Mouse (Mus musculus): ENCODE measurements at regions not wholly inside any gene's neighbourhood (a gene's known extent, or its start where the extent isn't known, plus 50 kb on each side); places are given as distances from the start of the nearest gene placed in this dataset.

GRCm38 (mm10) chr2:92831784-92832183 is 83.1 kb upstream of the Syt13 start:
- Histone ChIP-seq H3K79me2 (replicated peaks; ENCODE audit: control insufficient read depth, extremely low read depth, insufficient read depth, poor library complexity, severe bottlenecking) (no peaks in the 10 kb centered on the region), H3K4me3 (replicated peaks in 1 of 3; ENCODE audit: low read depth in 2 of 3, low read length in 2 of 3, poor library complexity in 1 of 3) (no peak overlapping the region), H3K27ac (ENCODE audit: insufficient read depth, low read depth) (no peak overlapping the region), H3K9me3 (replicated peaks; ENCODE audit: low read length) (peaks cover 6% of the 10 kb centered on the region), H3K4me1 (ENCODE audit: control insufficient read depth in 1 of 2, insufficient read depth in 2 of 2) (peaks cover 0 to 55% of the 10 kb centered on the region in 2 experiments; a peak in 2 of 4 replicates), H3K9ac (ENCODE audit: insufficient read depth, low read depth) (no peak overlapping the region), H3K4me2 (ENCODE audit: insufficient read depth, low read depth, poor library complexity, severe bottlenecking) (no peak overlapping the region), H3K36me3 (replicated peaks in 1 of 2; ENCODE audit: control insufficient read depth in 1 of 2, insufficient read depth in 1 of 2, low read length in 1 of 2) (no peaks in the 10 kb centered on the region), H3K27me3 (replicated peaks) (peaks cover 15% of the 10 kb centered on the region)
- in situ Hi-C loops (cut with MboI; ENCODE audit: low pct_ligation_motif_present, low pct_unique_long_range_greater_than_20kb, low sequenced_read_pairs) (no loop called here), dilution Hi-C loops (cut with MboI; ENCODE audit: extremely low pct_ligation_motif_present, extremely low pct_unique_long_range_greater_than_20kb, low sequenced_read_pairs) (no loop called here)
- TF ChIP-seq TCF12 (IDR thresholded peaks at IDR 0.05; ENCODE audit: low read depth, low read length) (no peak), HCFC1 (IDR thresholded peaks at IDR 0.05; ENCODE audit: low read depth, low read length) (no peak), MAX (IDR thresholded peaks at IDR 0.05; ENCODE audit: low read length) (no peak), ELF1 (IDR thresholded peaks at IDR 0.05; ENCODE audit: low read depth, low read length) (no peak), MAFK (IDR thresholded peaks at IDR 0.05; ENCODE audit: insufficient replicate concordance, low read length) (no peak), MAZ (IDR thresholded peaks at IDR 0.05; ENCODE audit: low read depth, low read length) (no peak), JUND (conservative IDR thresholded peaks at IDR 0.05; ENCODE audit: low read depth, low read length) (no peak), SIN3A (IDR thresholded peaks at IDR 0.05; ENCODE audit: low read length) (no peak), ZMIZ1 (IDR thresholded peaks at IDR 0.05; ENCODE audit: low read depth, low read length) (no peak), MEF2A (IDR thresholded peaks at IDR 0.05; ENCODE audit: borderline replicate concordance, low read depth, low read length) (no peak), USF2 (conservative IDR thresholded peaks at IDR 0.05; ENCODE audit: low read depth, low read length) (no peak)
- DNase-seq (ENCODE audit: extremely low read depth) = no peak

DNA sequence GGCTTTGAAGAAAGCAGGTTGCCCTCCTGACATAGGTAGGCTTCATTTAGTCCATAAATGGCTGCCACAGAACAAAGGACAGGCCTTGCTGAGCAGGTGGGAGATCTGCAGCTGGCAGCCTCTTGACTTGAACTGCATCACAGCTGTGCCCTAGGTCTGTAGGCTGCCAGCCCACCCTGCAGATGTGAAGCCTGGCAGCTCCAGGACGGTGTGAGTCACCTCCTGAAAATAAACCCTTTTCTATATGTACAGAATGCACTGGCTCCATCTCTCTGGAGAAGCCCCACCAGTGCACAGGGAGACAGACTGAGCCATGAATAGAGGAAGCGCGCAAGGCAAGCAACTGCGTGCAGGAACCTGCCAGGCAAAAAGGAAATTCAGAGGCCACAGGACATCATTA is 78.7 kb upstream of the Syt13 start:
- dilution Hi-C loops (cut with MboI; ENCODE audit: extremely low pct_ligation_motif_present, extremely low pct_unique_long_range_greater_than_20kb, low sequenced_read_pairs) = no loop called here
- in situ Hi-C loops (cut with MboI; ENCODE audit: low pct_ligation_motif_present, low pct_unique_long_range_greater_than_20kb, low sequenced_read_pairs) = no loop called here
- no peak for TF ChIP-seq USF1 (IDR thresholded peaks at IDR 0.05; ENCODE audit: low read depth, low read length)
- no peak for TF ChIP-seq CHD2 (IDR thresholded peaks at IDR 0.05; ENCODE audit: low read length)
- no peak for TF ChIP-seq TBP (conservative IDR thresholded peaks at IDR 0.05; ENCODE audit: low read depth, low read length)
- TF ChIP-seq MYC (IDR thresholded peaks at IDR 0.05; ENCODE audit: low read depth, low read length) = no peak
- TF ChIP-seq IRF4 (IDR thresholded peaks at IDR 0.05; ENCODE audit: low read depth, low read length) = no peak
- TF ChIP-seq ZKSCAN1 (IDR thresholded peaks at IDR 0.05; ENCODE audit: borderline replicate concordance, low read depth, low read length) = no peak
- TF ChIP-seq E2F4 (IDR thresholded peaks at IDR 0.05; ENCODE audit: insufficient replicate concordance, low read depth, low read length) = no peak
- no peak for TF ChIP-seq ZC3H11A (IDR thresholded peaks at IDR 0.05; ENCODE audit: low read depth, low read length)
- TF ChIP-seq NELFE (IDR thresholded peaks at IDR 0.05; ENCODE audit: low read depth, low read length) = no peak
- TF ChIP-seq EP300 (IDR thresholded peaks at IDR 0.05; ENCODE audit: low read length) = no peak
- TF ChIP-seq JUND (conservative IDR thresholded peaks at IDR 0.05; ENCODE audit: low read depth, low read length) = no peak
- Histone ChIP-seq H3K4me2 (ENCODE audit: insufficient read depth, low read depth, poor library complexity, severe bottlenecking) (no peak overlapping the region), H3K36me3 (replicated peaks in 1 of 2; ENCODE audit: control insufficient read depth in 1 of 2, insufficient read depth in 1 of 2, low read length in 1 of 2) (no peaks in the 10 kb centered on the region), H3K9ac (ENCODE audit: insufficient read depth, low read depth) (no peak overlapping the region), H3K27me3 (replicated peaks) (peaks cover 11% of the 10 kb centered on the region), H3K4me1 (ENCODE audit: control insufficient read depth in 1 of 2, insufficient read depth in 2 of 2) (peaks cover 0 to 61% of the 10 kb centered on the region in 2 experiments; a peak in 3 of 4 replicates), H3K4me3 (replicated peaks in 1 of 3; ENCODE audit: low read depth in 2 of 3, low read length in 2 of 3, poor library complexity in 1 of 3) (no peak overlapping the region), H3K27ac (ENCODE audit: insufficient read depth, low read depth) (no peak overlapping the region), H3K9me3 (replicated peaks; ENCODE audit: low read length) (no peaks in the 10 kb centered on the region), H3K79me2 (replicated peaks; ENCODE audit: control insufficient read depth, extremely low read depth, insufficient read depth, poor library complexity, severe bottlenecking) (no peaks in the 10 kb centered on the region)
- no peak for DNase-seq (ENCODE audit: extremely low read depth)
